Mouse (Mus musculus) CD4-positive, CD25-positive, alpha-beta regulatory T cell, adult 4 months (primary cell): Measurements from ENCODE around the gene Prrg2. TPM values are rescaled to one million over a fixed set of nuclear protein-coding genes. Genes with fewer than 3 reads are reported as not detected.

Source experiments
- ATAC-seq: one replicate; pipeline ENCODE4 v1.8.0; 2017
- polyA plus RNA-seq, 2 experiments: library from polyadenylated mRNA; unstranded; fragments of 100-300 nt; shearing (Covaris generic); gene quantifications; one replicate each; pipeline ENCODE4 v1.2.1; 2017

The Prrg2 gene
- polyA plus RNA-seq, 2 experiments from 2014 or later, result 1.7 to 2.8 TPM

DNA sequence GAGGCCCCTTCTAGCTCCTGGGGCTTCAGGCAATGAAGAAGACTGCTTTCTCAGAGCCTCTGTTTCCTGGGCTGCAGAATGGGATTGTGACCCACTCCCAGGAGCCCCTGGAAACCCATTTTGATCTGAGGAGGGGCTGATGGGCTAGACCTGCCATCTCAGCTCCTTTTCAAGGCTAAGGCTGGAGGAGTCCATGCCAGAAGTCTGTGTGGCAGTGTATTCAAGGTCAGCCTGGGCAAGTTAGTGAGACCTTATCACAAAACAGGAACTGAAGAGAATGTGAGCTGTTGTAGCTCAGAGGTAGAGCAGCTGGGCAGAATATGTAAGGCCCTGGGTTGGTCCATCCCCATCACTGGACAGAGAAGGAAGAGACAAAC lies 5.5 kb downstream of the Prrg2 start:
- no peak for ATAC-seq

DNA sequence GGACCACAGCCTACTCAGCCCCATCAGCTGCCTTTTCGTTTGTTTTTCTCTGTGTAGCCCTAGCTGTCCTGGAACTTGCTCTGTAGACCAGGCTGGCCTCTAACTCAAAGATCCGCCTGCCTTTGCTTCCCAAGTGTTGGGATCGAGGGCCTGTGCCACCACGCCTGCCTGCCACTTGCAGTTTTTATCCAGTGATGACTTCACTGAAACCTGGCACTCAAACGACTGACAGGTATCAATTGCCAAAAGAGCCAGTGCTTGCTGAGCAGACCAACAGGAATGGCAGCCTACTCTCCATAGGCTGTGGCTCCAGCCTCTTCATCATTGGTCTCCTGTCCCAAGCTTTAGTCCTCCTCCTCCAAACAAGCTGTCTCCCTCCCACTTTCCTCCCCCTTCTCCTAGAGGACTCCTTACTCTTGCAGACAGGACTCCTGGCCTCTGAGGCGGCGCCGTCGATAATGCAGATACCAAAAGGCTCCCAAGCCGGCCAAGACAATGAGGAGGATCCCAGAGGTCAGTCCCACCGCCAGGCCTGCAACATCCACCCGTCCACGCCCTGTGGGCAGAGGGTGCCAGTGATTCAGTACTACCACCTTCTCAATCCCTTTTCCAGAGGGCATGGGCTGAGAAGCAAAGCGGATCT lies 6.0 kb downstream of the Prrg2 start:
- ATAC-seq, result no peak

DNA sequence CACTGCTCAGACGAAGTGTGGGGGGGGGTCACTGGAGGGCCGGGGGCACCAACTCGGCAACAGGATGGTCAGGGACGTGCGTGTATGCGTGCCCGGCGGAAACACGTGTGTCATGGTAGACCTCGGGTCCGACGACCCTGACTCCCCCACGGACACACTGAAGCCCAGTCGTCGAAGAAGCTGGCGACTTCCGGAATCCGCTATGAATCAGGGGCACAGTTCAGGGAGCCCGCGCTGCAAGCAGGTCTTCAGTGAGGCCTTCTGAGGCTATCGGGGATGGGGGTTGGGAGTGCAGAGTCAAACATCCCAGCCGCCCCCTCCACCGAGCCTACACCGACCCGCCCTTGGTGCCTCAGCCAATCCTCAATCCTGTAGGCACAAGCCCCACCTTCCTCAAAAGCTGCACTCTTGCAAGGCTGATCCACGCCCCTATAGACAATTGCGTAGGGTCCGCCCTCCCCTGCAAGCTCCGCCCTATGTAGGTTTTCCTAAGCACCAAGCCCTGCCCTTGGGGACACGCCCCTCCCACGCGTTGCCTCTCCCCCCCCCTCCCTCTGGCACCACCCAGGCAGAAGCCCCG lies 8.5 kb downstream of the Prrg2 start:
- ATAC-seq, result peak; percentile 91

DNA sequence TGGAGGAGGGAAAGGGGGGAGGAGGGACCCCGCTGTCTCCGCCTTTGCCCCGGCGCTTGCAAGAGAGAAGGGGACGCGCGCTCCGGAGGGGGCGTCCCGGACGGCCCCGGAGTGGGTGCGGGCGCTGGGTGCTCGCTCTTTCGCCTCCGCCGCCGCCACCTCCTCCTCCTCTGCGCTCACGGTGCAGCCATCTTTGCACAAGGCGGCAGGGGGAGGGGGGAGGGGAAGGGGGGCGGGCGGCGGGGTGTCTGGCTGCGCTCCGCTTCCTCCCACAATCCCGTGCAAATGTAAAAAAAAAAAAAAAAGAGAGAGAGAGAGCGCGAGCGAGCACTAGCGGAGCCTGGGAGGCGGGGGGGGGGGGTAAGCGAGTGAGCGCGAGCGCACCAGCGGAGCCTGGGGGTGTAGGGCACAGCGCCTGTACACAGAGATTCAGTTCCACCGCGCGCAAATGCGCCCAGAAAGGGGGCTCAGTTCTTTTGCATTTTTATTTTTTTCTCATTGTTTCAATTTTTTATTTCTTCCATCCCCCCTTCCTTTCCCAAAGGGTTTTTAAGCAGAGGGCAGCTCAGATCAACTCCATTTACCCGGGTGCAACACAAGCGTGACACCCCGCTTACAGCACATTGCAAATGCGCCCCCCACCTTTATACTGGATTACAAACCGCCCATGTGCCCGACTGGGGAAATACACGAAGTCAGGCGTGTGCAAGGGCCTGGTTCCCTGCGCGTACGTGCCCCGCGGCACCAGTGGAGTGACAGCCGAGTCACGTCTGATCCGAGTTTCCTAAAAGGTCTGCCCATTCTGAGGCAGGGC lies 9.2 kb downstream of the Prrg2 start:
- peak; percentile 44 for ATAC-seq

DNA sequence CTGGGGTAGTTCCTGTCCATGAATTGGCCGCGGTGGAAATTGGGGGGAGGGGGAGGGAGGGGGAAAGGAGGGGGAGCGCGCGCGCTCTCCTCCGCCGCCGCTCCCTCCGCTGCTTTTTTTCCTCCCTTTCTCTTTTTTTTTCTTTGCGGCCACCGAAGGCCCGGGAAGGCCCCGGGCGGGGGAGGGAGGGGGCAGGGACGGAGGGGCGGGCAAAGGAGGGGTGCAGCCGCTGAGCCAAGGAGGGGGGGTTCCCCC lies 9.7 kb downstream of the Prrg2 start, which contains the start of gene Prr12:
Gene Prr12, minus strand, starts transcription at position 20 of the 255 bp plus-strand sequence.
- no peak for ATAC-seq

DNA sequence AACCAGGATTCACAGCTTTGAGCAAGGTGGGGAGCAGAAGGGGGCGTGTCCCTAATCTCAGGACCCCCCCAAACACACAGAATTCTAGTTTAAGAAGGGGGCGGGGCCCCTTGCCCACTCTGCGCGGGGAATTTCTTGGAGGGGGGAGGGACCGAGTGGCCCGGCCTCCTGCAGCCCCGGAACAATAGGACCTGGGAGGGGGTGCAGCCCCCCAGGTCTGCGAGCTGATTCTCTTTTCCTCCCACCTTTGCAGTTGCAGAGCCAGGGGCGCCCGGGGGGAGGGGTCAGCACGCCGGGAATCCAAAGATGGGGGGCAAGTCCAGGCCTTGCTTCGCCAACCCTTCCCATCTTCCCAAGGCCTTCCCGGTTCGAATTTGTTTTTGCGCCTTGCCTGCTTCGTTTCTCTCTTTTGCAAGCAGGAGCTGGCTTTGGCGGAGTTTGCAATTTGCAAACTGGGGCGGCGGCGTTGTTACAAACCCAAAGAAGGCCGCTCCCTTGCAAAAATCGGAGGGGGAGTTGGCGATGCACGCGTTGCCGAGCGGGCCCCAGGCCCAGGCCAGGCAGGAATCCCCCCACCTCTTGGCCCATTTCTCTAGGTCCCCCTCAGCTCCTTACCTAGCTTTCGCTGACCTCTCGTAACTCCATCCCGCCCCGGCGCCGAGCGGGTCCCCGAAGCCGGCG lies 10.2 kb downstream of the Prrg2 start:
- no peak for ATAC-seq

DNA sequence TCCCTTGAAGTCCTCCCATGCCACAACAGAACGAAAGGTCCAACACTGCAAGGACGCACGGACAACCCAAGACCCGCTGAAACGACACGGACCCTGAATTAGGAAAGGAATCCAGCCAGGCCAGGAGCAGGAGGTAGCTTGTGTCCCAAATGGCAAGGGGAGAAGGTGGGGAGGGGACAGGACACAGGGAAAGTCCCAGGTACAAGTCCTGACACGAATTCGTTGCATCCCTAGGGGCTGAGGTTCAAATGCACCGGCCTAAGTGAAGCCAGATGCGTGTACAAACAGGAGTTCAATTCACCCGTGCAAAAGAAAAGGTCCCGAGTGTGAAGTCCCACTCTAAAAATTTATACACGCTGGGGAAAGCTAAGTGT lies 10.9 kb downstream of the Prrg2 start:
- no peak for ATAC-seq

DNA sequence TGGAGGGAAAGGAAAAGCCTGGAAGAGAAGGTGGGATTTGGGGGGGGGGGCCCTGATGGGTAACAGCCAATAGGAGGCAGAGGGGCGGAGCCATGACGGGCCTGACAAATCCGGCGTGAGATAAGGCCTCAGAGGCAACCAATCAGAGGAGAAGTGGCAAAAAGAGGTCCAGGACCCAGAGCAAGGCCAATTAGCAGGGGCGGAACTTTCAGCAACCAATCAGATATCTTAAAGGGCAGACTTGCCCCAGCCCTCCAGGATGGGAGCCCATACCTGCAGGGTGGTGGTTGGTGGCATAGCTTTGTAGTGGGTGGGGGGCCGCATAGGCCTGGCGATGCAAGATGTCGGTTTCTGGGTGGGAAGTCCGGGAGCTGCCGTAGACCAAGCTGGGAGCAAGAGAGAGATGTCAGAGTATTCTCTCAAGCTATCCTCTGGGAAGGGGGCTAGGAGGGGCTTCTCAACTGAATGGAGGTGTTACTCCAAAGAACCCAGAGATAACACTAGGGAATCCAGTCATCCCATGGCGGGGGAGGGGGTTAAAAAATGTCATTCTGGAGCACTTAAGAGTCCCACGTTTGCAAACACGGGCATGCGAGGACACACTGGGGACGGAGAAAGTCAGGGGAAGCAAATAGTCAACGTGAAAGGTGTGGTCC lies 11.4 kb downstream of the Prrg2 start:
- no peak for ATAC-seq

DNA sequence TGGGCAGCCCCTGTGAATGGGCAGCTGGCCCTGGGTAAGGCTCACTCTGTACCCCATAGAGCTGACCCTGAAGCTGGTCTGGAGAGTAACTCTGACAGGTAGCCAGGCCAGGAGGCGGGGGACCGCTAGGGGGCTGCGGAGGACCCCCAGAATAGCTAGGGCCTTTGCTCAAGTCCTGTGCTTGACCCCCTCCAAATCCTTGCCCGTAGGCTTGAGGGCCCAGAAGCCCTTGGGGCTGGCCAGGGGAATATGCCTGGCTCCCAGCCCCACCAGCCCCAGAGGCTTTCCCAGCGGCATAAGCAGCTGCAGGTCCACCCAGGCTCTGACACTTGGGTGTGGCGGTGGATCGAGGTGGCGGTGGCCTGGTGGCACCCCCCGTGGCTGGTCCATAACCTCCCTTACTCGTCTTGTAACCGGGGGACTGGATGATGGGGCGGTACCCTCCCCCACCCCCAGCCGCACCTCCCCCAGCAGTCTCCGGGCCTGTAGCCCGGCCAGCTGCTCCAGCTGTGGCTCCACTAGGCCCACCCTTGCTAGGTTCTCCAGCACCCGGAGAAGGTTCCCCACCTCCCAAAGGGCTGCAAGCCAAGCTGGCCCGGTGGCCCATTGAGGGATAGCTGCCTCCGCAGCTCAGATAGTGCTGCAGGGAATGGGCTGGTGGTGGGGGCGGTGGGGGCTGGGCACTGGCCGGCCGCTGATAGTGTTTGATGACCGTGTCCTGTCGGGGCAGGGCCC lies 13.4 kb downstream of the Prrg2 start:
- no peak for ATAC-seq

DNA sequence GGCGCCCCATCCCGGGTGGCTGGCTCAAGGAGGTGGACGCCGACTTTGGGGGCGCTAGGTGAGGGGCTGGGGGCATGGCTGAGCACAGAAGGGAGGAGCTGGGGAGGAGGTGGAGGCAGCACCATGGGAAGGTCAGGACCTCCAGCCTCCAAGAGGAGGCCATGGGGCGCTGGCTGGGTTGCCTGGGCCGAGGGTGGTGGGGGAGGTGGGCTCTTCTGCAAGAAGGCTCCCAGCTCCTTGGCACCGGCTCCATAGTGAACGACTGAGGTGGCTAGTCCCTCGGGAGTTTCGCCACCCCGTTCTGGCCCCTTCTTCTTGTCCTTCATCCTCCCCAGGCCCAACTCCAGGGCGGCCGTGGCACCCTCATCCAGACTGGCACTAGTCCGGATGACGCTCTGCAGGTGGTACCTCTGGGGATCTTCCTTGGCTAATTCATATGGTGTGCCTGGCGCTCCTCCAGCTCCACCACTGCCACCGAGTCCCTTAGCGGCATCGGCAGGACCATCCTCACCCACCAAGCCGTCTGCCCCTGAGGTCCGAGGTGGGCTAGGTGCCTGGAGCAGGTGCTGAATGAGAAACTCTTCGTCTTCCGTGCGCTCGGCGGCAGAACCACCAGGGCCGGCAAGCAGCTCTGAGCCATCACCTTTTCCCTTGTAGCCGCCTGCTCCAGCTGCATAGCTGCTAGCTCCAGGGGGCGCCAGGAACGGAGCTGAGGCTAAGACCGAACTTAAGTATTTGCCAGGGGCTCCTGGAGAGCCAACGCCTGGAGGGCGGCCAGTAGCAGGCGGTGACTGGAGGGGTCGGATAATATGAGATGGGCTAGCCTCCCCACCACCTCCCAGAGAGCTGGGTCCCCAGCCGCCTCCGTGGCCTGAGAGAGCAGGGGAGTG lies 14.2 kb downstream of the Prrg2 start:
- ATAC-seq, result no peak

DNA sequence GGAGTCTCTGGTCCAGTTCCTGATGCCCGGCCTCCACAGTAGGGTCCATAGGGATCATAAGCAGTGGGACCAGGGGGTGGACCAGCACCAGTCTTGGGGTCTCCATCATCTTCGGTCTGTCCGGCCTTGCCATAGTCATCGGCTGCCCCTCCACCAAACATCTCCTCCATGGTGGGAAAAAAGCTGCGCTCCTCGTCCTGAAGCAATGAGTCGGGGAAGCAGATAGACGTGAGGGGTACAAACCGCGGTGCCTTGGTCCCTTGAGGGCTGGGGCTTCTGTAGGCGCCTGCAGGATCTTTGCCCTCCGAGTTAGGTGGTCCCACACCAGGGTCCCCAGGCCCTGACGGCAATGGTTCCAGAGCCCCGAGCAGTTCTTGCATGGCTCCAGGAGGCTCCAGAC lies 15.0 kb downstream of the Prrg2 start:
- ATAC-seq, result no peak

DNA sequence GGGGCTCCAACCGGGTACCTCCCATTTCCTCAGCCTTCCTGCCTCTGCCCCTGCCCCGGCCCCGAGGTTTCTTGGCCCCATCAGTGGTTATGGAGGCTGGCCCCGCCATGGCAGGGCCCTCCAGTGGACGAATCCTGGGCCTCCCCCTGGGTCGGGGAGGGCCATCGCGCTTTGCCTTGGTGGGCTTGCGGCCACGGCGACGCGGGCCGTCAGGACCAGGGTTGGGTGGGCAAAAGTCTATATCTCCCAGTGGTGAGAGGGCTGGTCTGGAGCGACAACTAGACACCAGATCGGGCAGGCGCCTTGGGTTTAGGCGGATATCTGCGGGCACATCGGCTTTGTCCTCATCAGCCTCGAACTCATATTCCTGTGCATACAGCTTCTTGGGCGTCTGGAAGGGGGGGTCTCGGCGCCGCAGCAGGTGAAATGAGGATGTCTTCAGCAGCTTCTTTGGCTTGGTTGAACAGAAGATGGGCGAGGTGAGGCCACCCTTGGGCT lies 15.6 kb downstream of the Prrg2 start:
- no peak for ATAC-seq

DNA sequence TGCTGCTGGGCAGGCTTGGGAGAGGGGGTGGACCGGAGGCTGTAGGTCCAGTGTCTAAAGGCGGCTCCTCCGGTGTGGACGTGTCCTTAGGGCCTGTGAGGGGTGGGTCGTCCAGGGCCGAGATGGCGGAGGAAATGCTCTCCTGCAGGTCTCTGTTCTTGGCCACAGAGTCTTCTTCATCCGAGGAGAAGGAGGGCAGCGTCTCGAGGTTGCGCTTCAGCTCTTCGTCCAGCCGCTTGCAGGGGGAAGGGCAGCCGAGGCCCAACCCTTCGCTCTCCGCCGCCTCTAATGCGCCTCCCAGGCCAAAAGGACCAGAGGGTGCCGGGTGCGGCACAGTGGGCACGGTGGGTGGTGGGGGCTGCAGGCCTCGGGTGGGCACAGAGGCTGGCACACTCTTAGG lies 16.7 kb downstream of the Prrg2 start:
- ATAC-seq, result no peak

DNA sequence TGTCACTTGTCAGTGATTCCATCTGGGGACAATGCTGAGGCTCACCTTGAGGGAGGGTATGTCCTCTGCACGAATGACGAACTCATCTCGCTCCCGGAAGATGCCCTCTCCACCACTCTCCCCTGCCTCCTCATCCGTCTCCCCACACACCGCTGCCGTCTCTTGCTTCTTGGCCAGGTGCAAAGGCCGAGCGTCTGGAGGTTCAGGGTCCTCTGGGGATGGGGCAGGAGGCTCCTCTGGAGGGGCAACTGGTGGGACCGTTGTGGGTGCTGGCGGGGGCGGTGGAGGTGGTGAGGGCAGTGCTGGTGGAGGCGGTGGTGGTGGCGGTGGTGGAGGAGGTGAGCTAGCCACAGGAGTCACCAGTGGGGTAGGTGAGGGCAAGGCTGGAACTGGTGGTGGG lies 19.2 kb downstream of the Prrg2 start:
- no peak for ATAC-seq

DNA sequence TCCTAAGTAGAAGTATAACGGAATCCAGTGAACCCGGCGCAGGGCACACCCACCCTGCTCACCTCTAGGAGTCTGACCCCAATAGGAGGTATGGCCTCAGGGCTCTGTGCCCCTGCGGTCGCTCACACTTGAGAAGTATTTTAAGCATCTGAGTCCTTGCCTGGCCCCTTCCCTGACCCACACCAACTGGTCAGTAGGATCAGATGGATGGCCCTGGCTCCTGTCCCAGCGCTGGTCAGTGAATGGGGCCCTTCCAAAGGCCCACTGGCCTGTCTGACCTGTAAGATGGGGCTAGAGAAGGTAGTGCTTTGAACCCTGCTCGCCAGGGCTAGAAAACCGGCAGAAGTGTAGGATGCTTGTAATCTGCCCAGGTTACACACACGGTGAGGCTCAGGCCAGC lies 21.6 kb downstream of the Prrg2 start:
- ATAC-seq, result no peak

DNA sequence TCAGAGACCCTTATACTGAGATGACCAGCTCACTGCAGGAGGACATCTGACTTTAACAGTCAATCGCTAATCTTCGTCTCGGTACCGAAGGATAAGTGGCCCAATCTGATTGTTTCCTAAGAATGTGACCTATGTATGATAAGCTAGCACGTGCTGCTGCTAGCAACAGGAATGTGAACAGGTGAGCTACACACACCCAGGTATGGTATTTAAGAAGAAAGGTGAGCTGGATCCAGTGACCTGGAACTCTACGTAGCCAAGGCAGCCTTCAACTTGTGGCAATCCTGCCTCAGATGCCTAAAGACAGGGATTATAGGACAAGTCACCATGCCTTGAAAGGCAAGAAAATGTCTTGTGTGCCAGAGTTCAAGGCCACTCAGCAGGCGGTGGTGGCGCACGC lies 24.1 kb downstream of the Prrg2 start:
- no peak for ATAC-seq

DNA sequence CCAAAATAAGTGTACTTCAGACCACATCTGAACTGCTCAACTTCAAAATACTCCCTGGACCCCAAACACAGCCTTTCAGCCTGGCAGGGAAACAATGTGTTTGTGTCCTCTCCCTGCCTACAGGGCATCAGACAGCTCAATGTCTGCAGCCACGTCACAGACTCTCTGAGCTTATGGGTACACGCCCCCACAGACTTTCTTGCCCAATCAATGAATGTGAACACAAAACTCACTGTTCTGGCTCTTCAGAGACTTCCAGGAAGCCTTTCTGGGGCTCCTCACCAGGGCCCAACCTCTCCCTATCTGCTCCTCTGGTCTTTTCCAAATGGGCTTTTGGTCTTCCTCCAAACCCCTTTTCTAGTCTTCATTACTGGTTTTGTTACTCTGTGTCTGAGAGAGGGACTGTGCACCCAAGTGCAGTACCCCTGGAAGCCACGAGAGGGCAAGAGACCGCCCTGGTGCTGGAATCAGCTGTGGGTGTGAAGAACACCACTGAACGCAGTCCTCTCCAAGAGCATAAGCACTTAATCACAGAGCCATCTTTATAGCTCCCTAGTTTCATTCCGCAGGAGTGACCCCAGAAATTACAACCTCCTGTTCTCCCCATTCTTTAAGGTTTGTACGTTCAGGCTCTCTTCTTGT lies 24.6 kb downstream of the Prrg2 start:
- peak; percentile 77 for ATAC-seq

DNA sequence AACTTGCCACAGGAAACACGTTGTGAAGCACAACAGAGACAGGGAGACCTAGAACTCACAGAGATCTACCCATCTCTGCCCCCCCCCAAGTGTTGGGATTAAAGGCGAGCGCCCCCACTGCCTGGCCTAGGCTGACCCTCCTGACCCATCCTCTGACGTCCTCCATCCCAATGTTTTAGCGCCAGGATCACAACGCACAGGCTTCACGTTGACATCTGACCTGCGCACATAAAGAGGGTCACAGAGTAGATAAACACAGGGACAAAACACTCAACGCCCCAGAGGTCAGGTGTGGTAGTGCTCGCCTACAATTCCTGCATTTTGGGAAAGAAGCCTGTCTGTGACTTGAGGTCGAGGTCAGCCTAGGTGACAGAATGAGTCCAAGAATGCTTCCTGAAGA lies 25.8 kb downstream of the Prrg2 start:
- no peak for ATAC-seq

DNA sequence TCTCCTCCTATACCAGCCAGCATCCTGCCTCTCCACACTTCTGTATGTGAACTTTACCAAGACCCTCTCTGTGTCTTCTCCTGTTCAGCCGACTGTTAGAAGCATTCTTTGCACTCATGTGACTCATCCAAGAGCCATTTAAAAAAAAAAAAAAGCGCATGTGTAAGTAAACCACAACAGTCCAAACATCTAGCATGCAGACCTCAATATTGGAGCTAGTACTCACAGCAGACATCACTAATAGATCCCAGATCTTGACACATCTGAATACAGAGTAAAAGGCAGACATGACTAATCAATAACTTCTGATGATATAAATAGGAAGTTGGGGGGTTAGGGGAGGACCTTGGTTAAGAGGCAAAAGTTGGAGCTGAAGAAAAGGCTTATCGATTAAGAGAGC lies 26.8 kb downstream of the Prrg2 start:
- no peak for ATAC-seq

DNA sequence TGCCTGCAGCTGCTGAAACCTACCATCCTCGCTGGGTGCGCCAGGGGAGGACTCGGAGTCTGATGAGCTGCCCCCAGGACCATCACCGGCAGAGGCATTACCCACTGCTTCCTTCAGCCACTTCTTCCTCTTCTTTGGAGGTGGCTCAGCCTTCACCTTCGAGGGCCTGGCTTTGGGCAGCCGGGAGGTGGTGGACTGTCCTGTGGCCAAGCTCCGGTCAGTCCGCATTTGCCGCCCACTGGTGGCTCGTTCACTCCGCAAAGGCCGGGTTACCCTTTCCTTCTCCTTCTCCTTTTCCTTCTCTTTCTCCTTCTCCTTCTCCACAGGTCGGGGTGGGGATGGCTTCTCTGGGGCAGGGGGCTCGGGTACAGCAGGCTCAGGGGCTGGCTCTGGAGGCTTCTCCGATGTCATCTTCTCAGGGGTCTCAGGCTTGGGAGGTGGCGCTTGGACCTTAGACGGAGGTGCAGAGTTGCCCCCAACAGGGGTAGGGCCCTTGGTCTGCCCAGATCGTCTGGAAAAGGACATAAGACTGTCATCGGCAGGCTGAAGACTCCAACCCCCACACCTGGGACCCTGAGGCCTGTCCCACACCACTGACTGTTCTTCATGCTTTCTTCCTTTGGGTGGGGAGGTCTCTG lies 28.6 kb downstream of the Prrg2 start:
- no peak for ATAC-seq
